Mouse (Mus musculus) myocyte (in vitro differentiated cells): ENCODE results near the gene Cox10. TPM values are rescaled to one million over a fixed set of nuclear protein-coding genes. Genes with fewer than 3 reads are reported as not detected.
A peak's percentile ranks its signal among the peaks of the same experiment; 100 is the strongest.

Source experiments
- H3K27me3 ChIP-seq: one replicate; pipeline ENCODE4 v1.6.1; 2011; ENCODE audit not compliant: control insufficient read depth, insufficient read depth, insufficient read length
- H3K36me3 ChIP-seq: one replicate; pipeline ENCODE4 v1.6.1; 2011; ENCODE audit not compliant: control insufficient read depth, insufficient read depth
- H3K4me2 ChIP-seq: one replicate; pipeline ENCODE4 v1.6.1; 2011; ENCODE audit warnings: low read depth, control low read depth
- H3K4me3 ChIP-seq: one replicate; pipeline ENCODE4 v1.5.1; 2011; ENCODE audit warnings: mild to moderate bottlenecking, control low read depth, moderate library complexity
- H3K79me2 ChIP-seq: one replicate; pipeline ENCODE4 v1.6.1; 2011; ENCODE audit not compliant: control insufficient read depth, insufficient read depth
- H3ac ChIP-seq: one replicate; pipeline ENCODE4 v1.6.1; 2011; ENCODE audit not compliant: control insufficient read depth, insufficient read length
- CEBPB ChIP-seq: IDR thresholded peaks from 2 replicates; pipeline ENCODE4 v1.6.1; 2011; ENCODE audit warnings: mild to moderate bottlenecking, moderate library complexity; ENCODE audit not compliant: poor library complexity, insufficient read depth, severe bottlenecking
- E2F4 ChIP-seq: IDR thresholded peaks from one replicate; pipeline ENCODE4 v1.6.1; 2011; ENCODE audit warnings: mild to moderate bottlenecking, control low read depth, moderate library complexity; ENCODE audit not compliant: insufficient read depth
- MAX ChIP-seq: IDR thresholded peaks from one replicate; pipeline ENCODE4 v1.6.1; 2011; ENCODE audit warnings: low read depth, mild to moderate bottlenecking, control low read depth
- MYOD1 ChIP-seq, 3 experiments: IDR thresholded peaks; one replicate each; pipeline ENCODE4 v1.6.1; 2011; ENCODE audit warnings: control low read depth in 2 of 3, low read depth in 2 of 3, mild to moderate bottlenecking in 2 of 3, moderate library complexity in 1 of 3; ENCODE audit not compliant: insufficient read length in 2 of 3, control insufficient read depth in 1 of 3
- MYOG ChIP-seq, 3 experiments: IDR thresholded peaks; one replicate each; pipeline ENCODE4 v1.6.1; 2011; ENCODE audit warnings: control low read depth in 2 of 3, low read depth in 2 of 3, mild to moderate bottlenecking in 2 of 3; ENCODE audit not compliant: insufficient read length in 2 of 3, control insufficient read depth in 1 of 3, insufficient read depth in 1 of 3
- POLR2A ChIP-seq: IDR thresholded peaks from one replicate; pipeline ENCODE4 v1.6.1; 2011; ENCODE audit warnings: low read depth, mild to moderate bottlenecking, control low read depth, moderate library complexity; ENCODE audit not compliant: insufficient read length
- POLR2AphosphoS2 ChIP-seq: IDR thresholded peaks from one replicate; pipeline ENCODE4 v1.6.1; 2011; ENCODE audit warnings: low read depth, control low read depth; ENCODE audit not compliant: insufficient read length
- REST ChIP-seq: IDR thresholded peaks from one replicate; pipeline ENCODE4 v1.6.1; 2011; ENCODE audit warnings: mild to moderate bottlenecking, control low read depth, moderate library complexity; ENCODE audit not compliant: insufficient read depth, insufficient read length
- SRF ChIP-seq: IDR thresholded peaks from one replicate; pipeline ENCODE4 v1.6.1; 2011; ENCODE audit warnings: low read depth; ENCODE audit not compliant: control insufficient read depth, insufficient read length
- TCF12 ChIP-seq: IDR thresholded peaks from one replicate; pipeline ENCODE4 v1.6.1; 2011; ENCODE audit warnings: mild to moderate bottlenecking, control low read depth; ENCODE audit not compliant: poor library complexity, insufficient read depth, severe bottlenecking
- TCF3 ChIP-seq: IDR thresholded peaks from one replicate; pipeline ENCODE4 v1.6.1; 2011; ENCODE audit warnings: low read depth, control low read depth; ENCODE audit not compliant: insufficient read length
- USF1 ChIP-seq: IDR thresholded peaks from one replicate; pipeline ENCODE4 v1.6.1; 2011; ENCODE audit warnings: low read depth, mild to moderate bottlenecking, control low read depth, moderate library complexity
- polyA plus RNA-seq: library from polyadenylated mRNA; unstranded; fragments of >200 nt; fragmentation: generic; extraction: Trizol; gene quantifications from one replicate; pipeline ENCODE4 v1.2.1, GENCODE M21; 2012; ENCODE audit warnings: missing spikeins

Gene Cox10
- polyA plus RNA-seq, 1 experiment: 17.3 TPM

DNA sequence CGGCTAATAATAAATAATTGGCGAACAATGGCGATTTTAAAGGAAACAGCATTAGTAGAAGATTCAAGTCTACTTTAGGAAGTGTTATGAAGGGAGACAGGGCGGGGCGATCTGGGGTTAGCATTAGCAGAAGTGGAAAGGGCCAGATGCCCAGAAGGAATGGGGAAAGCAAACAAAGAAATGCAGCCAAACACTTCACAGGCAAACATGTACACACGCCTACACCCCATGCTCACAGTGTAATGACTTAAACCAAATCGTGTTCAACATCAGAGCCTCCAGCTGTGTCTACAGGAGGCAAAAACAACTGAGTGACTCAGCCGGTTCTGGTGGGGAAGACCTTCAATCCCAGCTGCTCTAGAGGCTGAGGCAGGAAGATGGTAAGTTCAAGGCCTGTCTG, 137.1 kb downstream of the Cox10 start:
- no peak for TF ChIP-seq POLR2AphosphoS2
- TF ChIP-seq MYOG (IDR thresholded peaks at IDR 0.05; ENCODE audit: control insufficient read depth in 1 of 3, insufficient read depth in 1 of 3, insufficient read length in 2 of 3, low read depth in 2 of 3): no peak
- no peak for TF ChIP-seq CEBPB
- no peak for TF ChIP-seq REST
- no peak for TF ChIP-seq TCF3
- TF ChIP-seq SRF: no peak
- TF ChIP-seq E2F4: no peak
- TF ChIP-seq MYOD1 (IDR thresholded peaks at IDR 0.05; ENCODE audit: control insufficient read depth in 1 of 3, insufficient read length in 2 of 3, low read depth in 2 of 3): no peak
- no peak for TF ChIP-seq USF1
- no peak for TF ChIP-seq TCF12
- TF ChIP-seq POLR2A: no peak
- no peak for TF ChIP-seq MAX
- H3K4me3 ChIP-seq: no peak overlapping the region
- peaks cover 15% of the 10 kb centered on the region for H3K27me3 ChIP-seq
- no peak overlapping the region for H3K4me2 ChIP-seq
- no peaks in the 10 kb centered on the region for H3K79me2 ChIP-seq
- no peak overlapping the region for H3ac ChIP-seq
- no peaks in the 10 kb centered on the region for H3K36me3 ChIP-seq

DNA sequence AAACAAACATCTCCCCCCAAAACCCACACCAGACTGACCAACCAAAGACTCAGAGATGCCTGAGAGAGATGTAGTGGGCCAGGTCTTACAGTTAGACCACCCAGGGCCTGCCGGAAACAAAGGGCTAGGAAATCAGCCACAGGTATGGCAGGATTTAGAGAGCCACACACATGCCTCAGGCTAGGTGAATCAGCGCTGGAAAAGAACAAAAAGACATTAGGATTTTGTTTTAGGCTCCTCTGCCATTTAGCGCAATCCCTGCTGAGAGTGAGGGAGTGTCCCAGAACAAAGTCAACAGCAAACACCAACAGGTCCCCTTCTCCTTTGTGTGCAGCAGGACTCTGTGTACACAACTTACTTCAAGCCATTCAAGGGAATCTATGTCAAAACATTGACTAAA, 142.6 kb downstream of the Cox10 start:
- H3K27me3 ChIP-seq: peaks cover 34% of the 10 kb centered on the region
- no peak overlapping the region for H3K4me3 ChIP-seq
- TF ChIP-seq SRF (no peak), USF1 (no peak), TCF12 (no peak), MYOD1 (IDR thresholded peaks at IDR 0.05; ENCODE audit: control insufficient read depth in 1 of 3, insufficient read length in 2 of 3, low read depth in 2 of 3) (no peak), E2F4 (no peak)
- no peaks in the 10 kb centered on the region for H3K79me2 ChIP-seq
- no peak overlapping the region for H3ac ChIP-seq
- no peaks in the 10 kb centered on the region for H3K36me3 ChIP-seq
- H3K4me2 ChIP-seq: no peak overlapping the region

DNA sequence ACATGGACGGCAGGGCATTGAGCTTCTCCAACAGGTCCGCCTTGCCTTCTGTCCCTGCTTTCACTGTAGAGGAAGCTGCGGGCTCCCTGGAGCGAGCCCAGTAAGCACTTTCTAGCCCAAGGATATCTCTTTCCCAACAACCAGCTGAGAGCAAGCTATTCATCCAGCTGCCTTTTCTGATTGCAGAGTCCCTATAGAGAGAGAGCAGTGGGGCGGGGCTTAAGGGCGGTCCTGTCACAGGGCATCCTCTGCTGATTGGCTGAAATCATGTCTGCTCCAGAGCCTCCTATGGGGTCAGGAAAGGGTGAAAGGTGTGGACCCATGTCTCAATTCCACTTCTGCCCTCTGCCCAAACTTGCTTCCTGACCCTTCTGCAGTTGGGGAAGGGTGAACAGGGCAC, 152.4 kb downstream of the Cox10 start:
- H3K4me2 ChIP-seq: no peak overlapping the region
- H3K36me3 ChIP-seq: no peaks in the 10 kb centered on the region
- no peaks in the 10 kb centered on the region for H3K27me3 ChIP-seq
- no peaks in the 10 kb centered on the region for H3K79me2 ChIP-seq
- no peak for TF ChIP-seq REST
- no peak for TF ChIP-seq POLR2AphosphoS2
- no peak for TF ChIP-seq MAX
- no peak for TF ChIP-seq E2F4
- TF ChIP-seq MYOG (IDR thresholded peaks at IDR 0.05; ENCODE audit: control insufficient read depth in 1 of 3, insufficient read depth in 1 of 3, insufficient read length in 2 of 3, low read depth in 2 of 3): no peak
- no peak for TF ChIP-seq USF1
- TF ChIP-seq TCF12: no peak
- no peak for TF ChIP-seq MYOD1 (IDR thresholded peaks at IDR 0.05; ENCODE audit: control insufficient read depth in 1 of 3, insufficient read length in 2 of 3, low read depth in 2 of 3)
- TF ChIP-seq SRF: no peak
- no peak for TF ChIP-seq POLR2A
- no peak for TF ChIP-seq TCF3
- H3K4me3 ChIP-seq: no peak overlapping the region
- H3ac ChIP-seq: no peak overlapping the region

DNA sequence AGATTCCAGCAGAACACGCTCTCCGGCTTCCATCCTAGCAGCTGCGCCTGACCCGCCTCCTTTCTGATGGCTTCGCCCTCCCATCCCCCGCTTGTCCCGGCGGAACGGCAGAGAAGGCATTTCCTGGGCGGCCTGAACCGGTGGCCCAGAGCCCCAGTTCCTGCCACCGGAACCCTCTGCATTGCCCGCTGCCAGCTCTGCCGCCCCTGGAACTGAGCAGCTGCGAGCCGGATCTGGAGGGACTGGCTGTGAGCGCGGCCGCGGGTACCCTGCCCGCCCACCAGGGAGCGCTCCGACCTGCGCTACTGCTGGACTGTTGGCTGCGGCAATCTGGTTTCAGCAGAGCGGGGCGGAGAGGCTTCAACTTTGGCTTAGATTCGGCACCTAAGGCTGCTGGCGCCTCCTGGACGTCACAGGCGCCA, 154.1 kb downstream of the Cox10 start:
- no peak overlapping the region for H3K4me3 ChIP-seq
- no peak overlapping the region for H3ac ChIP-seq
- no peak overlapping the region for H3K4me2 ChIP-seq
- H3K79me2 ChIP-seq: no peaks in the 10 kb centered on the region
- no peaks in the 10 kb centered on the region for H3K27me3 ChIP-seq
- no peaks in the 10 kb centered on the region for H3K36me3 ChIP-seq
- TF ChIP-seq REST: no peak
- peak in 2 of 3 experiments; percentile 10 to 58 for TF ChIP-seq MYOG (IDR thresholded peaks at IDR 0.05; ENCODE audit: control insufficient read depth in 1 of 3, insufficient read depth in 1 of 3, insufficient read length in 2 of 3, low read depth in 2 of 3)
- TF ChIP-seq MYOD1 (IDR thresholded peaks at IDR 0.05; ENCODE audit: control insufficient read depth in 1 of 3, insufficient read length in 2 of 3, low read depth in 2 of 3): peak in 2 of 3 experiments; percentile 30 to 41

DNA sequence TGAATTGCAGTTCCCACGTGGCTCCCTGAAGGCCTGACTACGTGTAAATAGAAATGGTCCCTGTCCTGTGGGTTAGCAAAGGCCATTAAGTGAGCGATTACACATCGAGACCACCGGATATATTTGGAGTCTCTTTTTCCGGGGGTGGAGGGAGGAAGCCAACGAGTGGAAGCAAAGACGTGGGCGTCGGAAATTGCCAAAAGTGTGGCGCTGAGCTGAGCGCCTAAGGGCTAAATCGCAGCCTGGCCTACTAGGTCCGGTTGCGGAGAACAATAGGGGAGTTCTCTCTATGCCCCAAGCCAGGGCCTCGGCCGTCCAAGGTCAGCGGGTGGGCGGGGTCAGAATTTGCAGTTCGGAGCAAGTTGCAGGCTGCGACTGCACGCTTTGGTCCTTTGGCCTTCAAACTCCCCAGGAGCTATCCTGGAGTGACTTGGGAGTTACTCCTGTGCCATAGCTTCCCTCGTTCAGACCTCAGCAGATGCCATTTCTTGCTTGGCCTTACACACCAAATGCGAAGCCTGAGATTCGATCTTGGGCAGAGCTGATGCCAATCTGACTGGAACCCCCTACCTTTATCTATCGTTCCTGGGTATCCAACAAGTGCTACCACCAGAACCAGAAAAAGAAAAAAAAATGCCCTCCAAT, 154.9 kb downstream of the Cox10 start:
- no peaks in the 10 kb centered on the region for H3K36me3 ChIP-seq
- no peak overlapping the region for H3ac ChIP-seq
- H3K4me3 ChIP-seq: no peak overlapping the region
- TF ChIP-seq USF1: no peak
- no peak for TF ChIP-seq REST
- no peak for TF ChIP-seq SRF
- no peak for TF ChIP-seq E2F4
- TF ChIP-seq MAX: no peak
- TF ChIP-seq MYOD1 (IDR thresholded peaks at IDR 0.05; ENCODE audit: control insufficient read depth in 1 of 3, insufficient read length in 2 of 3, low read depth in 2 of 3): no peak
- no peak for TF ChIP-seq TCF12
- TF ChIP-seq CEBPB: no peak
- no peak for TF ChIP-seq TCF3
- TF ChIP-seq POLR2A: no peak
- TF ChIP-seq MYOG (IDR thresholded peaks at IDR 0.05; ENCODE audit: control insufficient read depth in 1 of 3, insufficient read depth in 1 of 3, insufficient read length in 2 of 3, low read depth in 2 of 3): no peak
- no peak for TF ChIP-seq POLR2AphosphoS2
- H3K27me3 ChIP-seq: no peaks in the 10 kb centered on the region
- no peaks in the 10 kb centered on the region for H3K79me2 ChIP-seq
- H3K4me2 ChIP-seq: no peak overlapping the region
